Mouse (Mus musculus) megakaryocyte, embryonic 14.5 days (primary cell): Measurements from ENCODE around the gene Vmn1r103. TPM values are rescaled to one million over a fixed set of nuclear protein-coding genes. Genes with fewer than 3 reads are reported as not detected.
"Not testable (repeated sequence)": the region's sequence is repeated elsewhere in the genome, so short reads cannot be mapped to it uniquely, and the experiment has no call there.

Experiments used
- H3K27me3 ChIP-seq: replicated peaks from 2 replicates; pipeline ENCODE3; 2012; ENCODE audit warnings: inconsistent platforms
- H3K36me3 ChIP-seq: replicated peaks from 2 replicates; pipeline ENCODE3; 2012; ENCODE audit warnings: low read length, inconsistent platforms, mixed read lengths
- H3K4me1 ChIP-seq: 2 replicates; pipeline ENCODE4 v1.6.1; 2012; ENCODE audit warnings: inconsistent platforms
- H3K4me3 ChIP-seq: replicated peaks from 2 replicates; pipeline ENCODE3; 2012; ENCODE audit warnings: moderate library complexity, mild to moderate bottlenecking, inconsistent platforms
- H3K9me3 ChIP-seq: 2 replicates; pipeline ENCODE4 v1.6.1; 2012; ENCODE audit warnings: inconsistent platforms
- polyA plus RNA-seq: library from polyadenylated mRNA; stranded (reverse); fragments of >175 nt; gene quantifications from 2 replicates; pipeline ENCODE4 v1.2.3, GENCODE M21; 2012; ENCODE audit warnings: low replicate concordance; ENCODE audit not compliant: insufficient read depth

The Vmn1r103 gene
- not detected in 2 replicates for polyA plus RNA-seq

DNA sequence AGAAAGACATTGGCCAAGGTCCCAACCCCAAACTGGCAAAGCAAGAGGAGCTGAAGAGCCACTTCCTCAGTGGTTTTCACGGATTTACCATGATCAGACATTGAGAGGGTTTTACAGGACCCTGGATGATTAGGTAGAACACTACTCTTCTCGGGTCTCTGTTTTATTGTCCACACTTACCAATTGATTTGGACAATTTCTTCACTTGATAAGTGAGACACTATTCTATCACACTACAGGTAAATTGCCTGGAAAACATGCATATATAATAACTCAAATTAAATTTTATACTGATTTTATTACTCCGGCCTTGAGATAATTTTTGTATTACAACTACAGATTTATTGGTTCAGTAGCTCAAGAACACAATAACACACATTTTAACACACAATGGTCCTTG lies at the start of gene Vmn1r103:
Gene Vmn1r103, minus strand, starts transcription at position 101 of the 400 bp plus-strand sequence.
- H3K4me3 ChIP-seq, H3K36me3 ChIP-seq, H3K9me3 ChIP-seq, H3K4me1 ChIP-seq, H3K27me3 ChIP-seq: not testable (repeated sequence)

DNA sequence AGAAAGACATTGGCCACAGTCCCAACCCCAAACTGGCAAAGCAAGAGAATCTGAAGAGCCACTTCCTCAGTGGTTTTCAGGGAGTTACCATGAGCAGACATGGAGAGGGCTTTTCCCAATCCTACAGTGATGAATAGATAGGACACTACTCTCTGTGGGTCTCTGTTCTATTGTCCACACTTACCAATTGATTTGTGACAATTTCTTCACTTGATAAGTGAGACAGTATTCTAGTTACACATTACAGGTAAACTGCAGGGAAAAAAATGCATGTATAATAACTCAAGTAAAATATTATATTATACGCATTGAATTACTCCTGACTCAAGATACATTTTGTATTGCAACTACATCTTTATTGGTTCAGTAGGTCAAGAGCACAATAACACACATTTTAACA lies 35.3 kb upstream of the Vmn1r103 start, which contains the start of gene Gm5726:
Gene Gm5726, minus strand, starts transcription at position 101 of the 400 bp plus-strand sequence.
- not testable (repeated sequence) for H3K4me1 ChIP-seq

GRCm38 (mm10) chr7:20533537-20533936 lies 23.2 kb upstream of the Vmn1r103 start, which contains the start of gene Vmn1r104:
TSS of gene Vmn1r104 (plus strand) at chr7:20533837.
- H3K36me3 ChIP-seq, H3K4me3 ChIP-seq, H3K9me3 ChIP-seq, H3K27me3 ChIP-seq, H3K4me1 ChIP-seq: not testable (repeated sequence)

More for the DNA sequence above, 35.3 kb upstream of the Vmn1r103 start, which contains the start of gene Gm5726:
- not testable (repeated sequence) for H3K4me3 ChIP-seq, H3K36me3 ChIP-seq, H3K27me3 ChIP-seq, H3K9me3 ChIP-seq

DNA sequence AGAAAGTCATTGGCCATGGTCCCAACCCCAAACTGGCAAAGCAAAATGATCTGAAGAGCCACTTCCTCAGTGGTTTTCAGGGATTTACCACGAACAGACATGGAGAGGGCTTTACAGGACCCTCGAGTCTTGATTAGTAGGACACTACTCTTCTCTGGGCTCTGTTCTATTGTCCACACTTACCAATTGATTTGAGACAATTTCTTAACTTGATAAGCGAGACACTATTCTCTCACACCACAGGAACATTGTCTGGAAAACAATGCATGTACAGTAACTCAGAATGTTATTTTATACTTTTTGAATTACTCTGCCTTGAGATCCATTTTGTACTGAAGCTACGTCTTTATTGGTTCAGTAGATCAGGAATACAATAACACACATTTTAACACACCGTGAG lies 35.5 kb downstream of the Vmn1r103 start, which contains the start of gene Gm10670:
Gene Gm10670, minus strand, starts transcription at position 101 of the 400 bp plus-strand sequence.
- H3K9me3 ChIP-seq, H3K4me1 ChIP-seq, H3K36me3 ChIP-seq, H3K4me3 ChIP-seq, H3K27me3 ChIP-seq: not testable (repeated sequence)

Other genes starting within 250 kb of the Vmn1r103 start
- gene Gm5890, start 247.7 kb downstream of the Vmn1r103 start, polyA plus RNA-seq = not detected in 2 replicates
- gene Gm4133, start 176.5 kb downstream of the Vmn1r103 start, polyA plus RNA-seq = not detected in 2 replicates
- gene Gm5728, start 135.1 kb downstream of the Vmn1r103 start, polyA plus RNA-seq = not detected in 2 replicates
- not detected in 2 replicates for gene Vmn1r100, start 92.6 kb downstream of the Vmn1r103 start, polyA plus RNA-seq
- not detected in 2 replicates for gene Vmn1r101, start 67.9 kb downstream of the Vmn1r103 start, polyA plus RNA-seq
- not detected in 2 replicates for gene Gm10670, start 35.6 kb downstream of the Vmn1r103 start, polyA plus RNA-seq
- not detected in 2 replicates for gene Vmn1r104, start 23.3 kb upstream of the Vmn1r103 start, polyA plus RNA-seq
- gene Gm5726, start 35.2 kb upstream of the Vmn1r103 start, polyA plus RNA-seq = not detected in 2 replicates
- gene Gm4141, start 65.7 kb upstream of the Vmn1r103 start, polyA plus RNA-seq = not detected in 2 replicates
- gene Gm4513, start 88.5 kb upstream of the Vmn1r103 start, polyA plus RNA-seq = not detected in 2 replicates
- gene Vmn1r107, start 158.4 kb upstream of the Vmn1r103 start, polyA plus RNA-seq = not detected in 2 replicates
- gene Vmn1r111, start 192.7 kb upstream of the Vmn1r103 start, polyA plus RNA-seq = not detected in 2 replicates
- not detected in 2 replicates for gene Gm10668, start 220.1 kb upstream of the Vmn1r103 start, polyA plus RNA-seq